Mouse (Mus musculus): Measurements from ENCODE around the gene Cped1. TPM values are rescaled to one million over a fixed set of nuclear protein-coding genes. Genes with fewer than 3 reads are reported as not detected.
"Not testable (repeated sequence)": the region's sequence is repeated elsewhere in the genome, so short reads cannot be mapped to it uniquely, and the experiment has no call there.

Gene Cped1
- total RNA-seq, 2 experiments from 2014 or later = 20.8 to 26.4 TPM

- no peak for DNase-seq (ENCODE audit: low spot score)
Observed at GRCm38 (mm10) chr6:22074232-22075083, 88.7 kb downstream of the Cped1 start.

GRCm38 (mm10) chr6:22078686-22079264, 93.1 kb downstream of the Cped1 start:
- DNase-seq (ENCODE audit: low spot score) = no peak

GRCm38 (mm10) chr6:22086056-22086455, 100.3 kb downstream of the Cped1 start:
- no peak for DNase-seq (ENCODE audit: low spot score)

GRCm38 (mm10) chr6:22088346-22089064, 102.8 kb downstream of the Cped1 start:
- peak; percentile 48 for DNase-seq (ENCODE audit: low spot score)

- no peak for DNase-seq (ENCODE audit: low spot score)
Observed at GRCm38 (mm10) chr6:22091773-22092172, 106.1 kb downstream of the Cped1 start.

GRCm38 (mm10) chr6:22093792-22094191, 108.1 kb downstream of the Cped1 start:
- DNase-seq (ENCODE audit: low spot score) = no peak

- DNase-seq (ENCODE audit: low spot score) = peak; percentile 40
Observed at GRCm38 (mm10) chr6:22097709-22098108, 112.0 kb downstream of the Cped1 start.

- no peak for DNase-seq (ENCODE audit: low spot score)
Observed at GRCm38 (mm10) chr6:22099832-22100231, 114.1 kb downstream of the Cped1 start.

- DNase-seq (ENCODE audit: low spot score) = no peak
Observed at GRCm38 (mm10) chr6:22101939-22102338, 116.2 kb downstream of the Cped1 start.

- no peak for DNase-seq (ENCODE audit: low spot score)
Observed at GRCm38 (mm10) chr6:22102752-22103151, 117.0 kb downstream of the Cped1 start.

- no peak for DNase-seq (ENCODE audit: low spot score)
Observed at GRCm38 (mm10) chr6:22103713-22104112, 118.0 kb downstream of the Cped1 start.

- peak; percentile 52 for DNase-seq (ENCODE audit: low spot score)
Observed at GRCm38 (mm10) chr6:22104211-22104610, 118.5 kb downstream of the Cped1 start.

- DNase-seq (ENCODE audit: low spot score) = no peak
Observed at GRCm38 (mm10) chr6:22114079-22114478, 128.4 kb downstream of the Cped1 start.

GRCm38 (mm10) chr6:22116679-22117078, 131.0 kb downstream of the Cped1 start:
- no peak for DNase-seq (ENCODE audit: low spot score)

GRCm38 (mm10) chr6:22122080-22122479, 136.4 kb downstream of the Cped1 start:
- DNase-seq (ENCODE audit: low spot score) = peak; percentile 36

- DNase-seq (ENCODE audit: low spot score) = no peak
Observed at GRCm38 (mm10) chr6:22122693-22123092, 137.0 kb downstream of the Cped1 start.

- no peak for DNase-seq (ENCODE audit: low spot score)
Observed at GRCm38 (mm10) chr6:22123332-22123731, 137.6 kb downstream of the Cped1 start.

- DNase-seq (ENCODE audit: low spot score) = not testable (repeated sequence)
Observed at GRCm38 (mm10) chr6:22124575-22125330, 139.0 kb downstream of the Cped1 start.

- no peak for DNase-seq (ENCODE audit: low spot score)
Observed at GRCm38 (mm10) chr6:22135038-22135631, 149.4 kb downstream of the Cped1 start.

- DNase-seq (ENCODE audit: low spot score) = no peak
Observed at GRCm38 (mm10) chr6:22136805-22137204, 151.1 kb downstream of the Cped1 start.

- no peak for DNase-seq (ENCODE audit: low spot score)
Observed at GRCm38 (mm10) chr6:22140786-22141185, 155.1 kb downstream of the Cped1 start.

Data from gastrocnemius, adult 18-20 months (tissue).